ENCODE assay signal across 13 mouse cellular contexts in genomic region chr12:106284814-106285213, GRCm38 (mm10).
"Had no signal": no experiment of that assay in that cellular context is flagged by ENCODE, and none has a peak within 500 bp of the region (broad histone marks: within the 10 kb centered on the region; RNA-seq: fewer than 3 reads in every experiment).

No protein-coding gene starts in this region.

- H3K4me2 ChIP-seq: liver, embryonic 13.5 days; midbrain, embryonic 13.5 days had no signal

- H3K27me3 ChIP-seq: liver, embryonic 13.5 days; midbrain, embryonic 13.5 days had no signal

- ATAC-seq: inflammation-experienced regulatory T-cells, adult 6 months; intestine, embryonic 16.5 days; midbrain, embryonic 13.5 days had no signal

- DNase-seq: kidney, adult 18-20 months; kidney, postnatal 10 days; liver, embryonic 13.5 days; lung, adult 2 months; lung, postnatal 14 days; lung, postnatal 4 days; thymus, adult 18-20 months; thymus, postnatal 4 days had no signal

- H3K9ac ChIP-seq: liver, embryonic 13.5 days; midbrain, embryonic 13.5 days had no signal

- H3K4me3 ChIP-seq: left cerebral cortex, adult 2 months; liver, embryonic 13.5 days; midbrain, embryonic 10.5 days; midbrain, embryonic 13.5 days had no signal

- H3K9me3 ChIP-seq: midbrain, embryonic 10.5 days; midbrain, embryonic 13.5 days had no signal

- H3K4me1 ChIP-seq: liver, embryonic 13.5 days; midbrain, embryonic 10.5 days; midbrain, embryonic 13.5 days had no signal

- H3K36me3 ChIP-seq: liver, embryonic 13.5 days; midbrain, embryonic 10.5 days; midbrain, embryonic 13.5 days had no signal

- H3K27ac ChIP-seq: left cerebral cortex, adult 2 months; liver, embryonic 13.5 days; midbrain, embryonic 10.5 days; midbrain, embryonic 13.5 days had no signal
